Mouse (Mus musculus) embryonic fibroblast, embryonic 13.5 days (primary cell): Measurements from ENCODE around the gene Ap3b1. TPM values are rescaled to one million over a fixed set of nuclear protein-coding genes. Genes with fewer than 3 reads are reported as not detected.

Experiments
- H3K27ac ChIP-seq: 2 replicates; pipeline ENCODE4 v1.5.1; 2012; ENCODE audit warnings: low read length, control low read depth, inconsistent platforms; ENCODE audit not compliant: insufficient read depth
- H3K4me1 ChIP-seq: 2 replicates; pipeline ENCODE4 v1.6.1; 2011; ENCODE audit warnings: low read length; ENCODE audit not compliant: control insufficient read depth, insufficient read depth
- H3K4me3 ChIP-seq: 2 replicates; pipeline ENCODE4 v1.5.1; 2011; ENCODE audit warnings: mild to moderate bottlenecking, control low read depth, low read length; ENCODE audit not compliant: insufficient read depth
- CTCF ChIP-seq: IDR thresholded peaks from 2 replicates; pipeline ENCODE4 v1.5.1; 2011; ENCODE audit warnings: mild to moderate bottlenecking, control low read depth, low read length, moderate library complexity, borderline replicate concordance; ENCODE audit not compliant: insufficient read depth
- POLR2A ChIP-seq: IDR thresholded peaks from 2 replicates; pipeline ENCODE4 v1.6.1; 2011; ENCODE audit warnings: low read depth, mild to moderate bottlenecking, control low read depth, low read length, moderate library complexity
- polyA plus RNA-seq: library from polyadenylated mRNA; stranded (reverse); fragments of >200 nt; gene quantifications from 2 replicates; pipeline ENCODE4 v1.2.4, GENCODE M21; 2011; ENCODE audit warnings: low read depth; ENCODE audit not compliant: missing spikeins, insufficient read length

The Ap3b1 gene
- polyA plus RNA-seq, 1 experiment, result 72.7 TPM

- Histone ChIP-seq H3K4me3 (no peak overlapping the region), H3K4me1 (0 out of 2 replicates have a peak, but pooled peaks cover 5% of the 10 kb centered on the region), H3K27ac (no peak overlapping the region)
- no peak for TF ChIP-seq POLR2A
- TF ChIP-seq CTCF, result no peak
These were observed 17.0 kb downstream of the Ap3b1 start for GRCm38 (mm10) chr13:94375526-94376390.

GRCm38 (mm10) chr13:94379006-94379405 is 20.2 kb downstream of the Ap3b1 start:
- TF ChIP-seq CTCF (no peak), POLR2A (no peak)
- 0 out of 2 replicates have a peak, but pooled peaks cover 5% of the 10 kb centered on the region for H3K4me1 ChIP-seq
- H3K27ac ChIP-seq, result no peak overlapping the region
- H3K4me3 ChIP-seq, result no peak overlapping the region

- Histone ChIP-seq H3K4me1 (0 out of 2 replicates have a peak, but pooled peaks cover 5% of the 10 kb centered on the region), H3K27ac (no peak overlapping the region), H3K4me3 (no peak overlapping the region)
- TF ChIP-seq POLR2A, result no peak
- no peak for TF ChIP-seq CTCF
These were observed 22.7 kb downstream of the Ap3b1 start for GRCm38 (mm10) chr13:94381427-94381826.

- TF ChIP-seq CTCF (no peak), POLR2A (no peak)
- Histone ChIP-seq H3K27ac (no peak overlapping the region), H3K4me3 (no peak overlapping the region), H3K4me1 (0 out of 2 replicates have a peak, but pooled peaks cover 5% of the 10 kb centered on the region)
These were observed 23.3 kb downstream of the Ap3b1 start for GRCm38 (mm10) chr13:94381829-94382675.

- TF ChIP-seq POLR2A, result no peak
- no peak for TF ChIP-seq CTCF
- Histone ChIP-seq H3K4me3 (no peak overlapping the region), H3K27ac (no peak overlapping the region), H3K4me1 (0 out of 2 replicates have a peak, but pooled peaks cover 10% of the 10 kb centered on the region)
These were observed 26.3 kb downstream of the Ap3b1 start for GRCm38 (mm10) chr13:94384931-94385570.

- H3K4me3 ChIP-seq, result no peak overlapping the region
- 0 out of 2 replicates have a peak, but pooled peaks cover 8% of the 10 kb centered on the region for H3K4me1 ChIP-seq
- H3K27ac ChIP-seq, result no peak overlapping the region; the same call in 1 of the 2 replicates
- TF ChIP-seq CTCF (no peak), POLR2A (no peak)
These were observed 29.8 kb downstream of the Ap3b1 start for GRCm38 (mm10) chr13:94388566-94388965.

GRCm38 (mm10) chr13:94389541-94389940 is 30.8 kb downstream of the Ap3b1 start:
- no peak for TF ChIP-seq CTCF
- TF ChIP-seq POLR2A, result no peak
- no peak overlapping the region for H3K4me3 ChIP-seq
- H3K27ac ChIP-seq, result no peak overlapping the region
- peaks cover 14% of the 10 kb centered on the region; the same call in 1 of the 2 replicates for H3K4me1 ChIP-seq

GRCm38 (mm10) chr13:94392282-94392681 is 33.5 kb downstream of the Ap3b1 start:
- TF ChIP-seq CTCF (no peak), POLR2A (no peak)
- no peak overlapping the region for H3K4me3 ChIP-seq
- H3K27ac ChIP-seq, result no peak overlapping the region
- H3K4me1 ChIP-seq, result peaks cover 14% of the 10 kb centered on the region; the same call in 1 of the 2 replicates

- H3K4me1 ChIP-seq, result peaks cover 10% of the 10 kb centered on the region
- H3K4me3 ChIP-seq, result no peak overlapping the region
- TF ChIP-seq CTCF (no peak), POLR2A (no peak)
- H3K27ac ChIP-seq, result peak overlapping the region; percentile 5
These were observed 35.7 kb downstream of the Ap3b1 start for GRCm38 (mm10) chr13:94394486-94394885.

- TF ChIP-seq POLR2A (no peak), CTCF (no peak)
- H3K27ac ChIP-seq, result no peak overlapping the region
These were observed 37.0 kb downstream of the Ap3b1 start for GRCm38 (mm10) chr13:94395763-94396162.

More at GRCm38 (mm10) chr13:94395763-94396162, 37.0 kb downstream of the Ap3b1 start:
- peaks cover 10% of the 10 kb centered on the region for H3K4me1 ChIP-seq
- no peak overlapping the region for H3K4me3 ChIP-seq
